Mouse (Mus musculus): ENCODE measurements around the gene Trpm3. TPM values are rescaled to one million over a fixed set of nuclear protein-coding genes. Genes with fewer than 3 reads are reported as not detected.

Trpm3 gene
- total RNA-seq, 2 experiments from 2014 or later: not detected

DNA sequence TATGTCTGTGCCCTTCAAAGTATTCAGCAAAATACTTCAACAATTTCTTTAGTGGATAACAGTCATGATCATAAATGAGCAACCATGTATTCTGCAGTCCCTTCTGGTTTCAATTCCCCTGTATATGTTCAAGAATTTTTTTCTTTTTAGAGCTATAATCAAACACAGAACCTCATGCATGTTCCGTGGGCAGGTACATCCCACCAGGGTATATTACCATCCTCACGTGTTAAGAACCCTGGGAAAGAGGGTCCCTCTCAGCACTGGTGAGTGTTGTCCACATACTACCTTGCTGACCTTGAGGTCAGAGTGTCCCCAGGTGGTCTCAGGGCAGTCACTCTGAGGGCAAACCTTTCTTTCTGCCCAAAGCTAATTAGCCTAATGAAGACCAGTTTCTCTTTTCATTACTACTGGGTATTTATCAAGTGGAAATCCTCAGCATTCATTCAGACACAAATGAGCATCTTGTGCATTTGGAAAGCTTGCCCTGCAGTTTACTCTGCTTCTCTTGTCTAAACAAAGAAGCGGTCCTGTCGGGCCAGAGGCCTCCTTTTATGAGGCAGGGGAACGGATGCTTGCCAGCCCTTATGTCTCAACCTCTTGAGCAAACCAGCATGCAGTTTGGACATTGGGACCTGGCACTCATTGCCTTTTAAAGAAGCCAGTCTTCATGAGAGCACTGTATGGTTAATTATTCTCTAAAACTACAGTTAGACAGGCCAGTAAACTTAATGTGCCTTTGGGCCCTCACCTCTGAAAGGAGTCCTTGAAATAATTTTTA is 562.2 kb downstream of the Trpm3 start:
- no peak for ATAC-seq (replicated peaks; ENCODE audit: low FRiP score, low TSS enrichment, poor library complexity, severe bottlenecking)

DNA sequence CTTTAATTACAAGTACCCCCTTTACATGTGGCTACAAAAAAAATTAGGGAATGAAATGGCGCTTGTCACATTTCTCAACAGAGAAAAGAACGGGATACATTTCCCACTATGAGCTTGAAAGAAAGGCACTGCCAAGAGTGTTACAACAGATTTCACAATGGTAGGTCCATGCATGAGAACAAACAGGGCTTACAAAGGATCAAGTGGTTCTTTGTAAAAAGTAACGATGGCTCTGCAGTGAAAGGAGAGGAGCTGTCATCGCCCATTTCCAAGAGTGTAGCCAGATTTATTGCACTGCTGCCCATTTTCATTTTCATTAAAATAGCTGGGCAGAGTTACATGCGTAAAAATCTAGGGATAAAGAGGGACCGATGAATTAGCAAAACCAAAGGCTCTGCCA is 565.0 kb downstream of the Trpm3 start:
- ATAC-seq (replicated peaks; ENCODE audit: low FRiP score, low TSS enrichment, poor library complexity, severe bottlenecking): no peak

DNA sequence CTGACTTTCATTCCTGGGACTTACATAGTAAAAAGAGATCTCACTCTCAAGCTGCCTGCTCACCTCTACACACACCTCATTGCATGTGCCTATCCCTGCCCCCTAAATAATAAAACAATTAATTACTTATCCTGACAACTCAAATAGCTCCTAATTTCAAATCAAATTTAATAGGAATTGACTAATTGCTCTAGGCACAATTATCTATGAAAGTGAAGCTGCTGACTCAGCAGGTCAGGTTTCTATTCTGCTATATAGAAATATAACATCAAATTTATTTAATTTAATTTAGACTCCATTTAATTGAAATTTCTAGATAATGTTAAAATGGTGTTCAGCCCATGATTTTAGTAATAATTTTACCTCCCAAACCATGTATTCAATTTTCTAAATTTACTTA is 566.6 kb downstream of the Trpm3 start:
- no peak for ATAC-seq (replicated peaks; ENCODE audit: low FRiP score, low TSS enrichment, poor library complexity, severe bottlenecking)

DNA sequence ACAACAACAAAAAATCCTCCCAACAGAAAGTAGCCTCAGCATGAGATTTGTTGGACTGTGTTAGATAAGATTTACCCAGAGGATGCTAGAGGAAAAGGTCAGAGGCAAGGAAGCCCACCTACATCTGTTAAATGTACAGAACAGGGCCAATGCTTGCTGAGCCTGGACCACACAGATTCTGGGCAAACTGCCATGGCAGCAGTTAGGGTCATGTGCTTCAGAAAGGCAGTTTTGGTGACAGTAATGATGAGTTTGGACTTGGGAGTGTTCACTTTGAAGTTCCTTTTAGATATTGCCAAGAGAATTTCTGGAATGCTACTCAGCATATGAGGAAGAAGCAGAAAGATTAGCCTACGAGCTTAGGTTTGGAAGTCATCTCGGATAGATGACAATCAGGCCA is 580.2 kb downstream of the Trpm3 start:
- no peak for ATAC-seq (replicated peaks; ENCODE audit: low FRiP score, low TSS enrichment, poor library complexity, severe bottlenecking)

DNA sequence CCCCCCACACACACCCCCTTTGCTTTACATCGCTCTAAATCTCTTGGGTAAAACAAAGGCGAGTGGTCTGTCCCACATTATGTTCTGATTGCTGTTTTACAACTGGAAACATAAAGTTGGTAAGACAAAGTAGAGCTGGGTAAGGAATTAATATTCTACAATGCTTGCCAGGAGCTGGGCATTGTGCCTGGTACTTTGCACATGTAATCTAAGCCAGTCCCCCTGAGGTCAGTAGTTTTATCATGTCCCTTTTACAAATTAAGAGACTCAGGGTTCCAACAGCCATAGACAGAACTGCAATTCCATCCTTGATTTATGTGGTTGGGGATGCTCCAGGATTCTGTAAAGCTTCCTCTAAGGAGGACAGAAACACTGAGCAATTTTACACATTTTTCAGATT is 591.0 kb downstream of the Trpm3 start:
- no peak for ATAC-seq (replicated peaks; ENCODE audit: low FRiP score, low TSS enrichment, poor library complexity, severe bottlenecking)

DNA sequence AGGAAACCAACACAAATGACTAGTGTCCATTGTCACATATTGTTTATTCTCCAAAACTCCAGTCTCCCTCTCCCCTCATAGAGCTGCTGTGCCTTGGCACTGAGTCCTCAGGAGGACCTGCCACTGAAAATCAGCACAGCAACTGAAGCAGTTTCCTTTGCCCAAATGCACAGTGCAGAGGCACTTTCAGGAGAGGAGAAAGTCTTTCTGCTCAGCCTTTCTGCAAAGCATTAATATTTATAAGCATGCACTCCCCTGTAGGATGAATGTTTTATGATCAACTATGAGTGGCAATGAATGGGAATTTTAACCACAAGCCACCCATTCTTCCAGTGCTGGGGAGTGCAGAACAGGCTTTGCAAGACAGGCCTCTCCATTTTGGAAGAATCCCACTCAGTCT is 592.1 kb downstream of the Trpm3 start:
- ATAC-seq (replicated peaks; ENCODE audit: low FRiP score, low TSS enrichment, poor library complexity, severe bottlenecking): no peak

DNA sequence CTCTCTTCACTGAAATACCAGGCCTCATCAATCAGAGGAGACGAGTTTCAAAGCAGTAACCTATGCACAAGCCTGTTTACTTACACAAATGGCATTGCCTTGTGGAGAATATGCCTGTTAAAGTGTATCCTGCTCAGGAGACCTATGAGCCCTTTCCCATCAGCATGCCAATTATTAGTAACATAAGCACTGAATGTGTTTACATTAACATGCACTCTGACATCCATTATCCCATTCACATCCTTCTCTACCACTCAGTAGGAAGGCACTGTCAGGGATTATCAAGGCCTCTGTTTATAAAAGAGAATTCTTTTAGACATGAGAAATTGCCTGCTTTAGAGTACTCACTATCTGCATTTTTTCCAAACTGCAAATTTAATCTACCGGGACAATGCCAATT is 598.0 kb downstream of the Trpm3 start:
- ATAC-seq (replicated peaks; ENCODE audit: low FRiP score, low TSS enrichment, poor library complexity, severe bottlenecking): no peak

DNA sequence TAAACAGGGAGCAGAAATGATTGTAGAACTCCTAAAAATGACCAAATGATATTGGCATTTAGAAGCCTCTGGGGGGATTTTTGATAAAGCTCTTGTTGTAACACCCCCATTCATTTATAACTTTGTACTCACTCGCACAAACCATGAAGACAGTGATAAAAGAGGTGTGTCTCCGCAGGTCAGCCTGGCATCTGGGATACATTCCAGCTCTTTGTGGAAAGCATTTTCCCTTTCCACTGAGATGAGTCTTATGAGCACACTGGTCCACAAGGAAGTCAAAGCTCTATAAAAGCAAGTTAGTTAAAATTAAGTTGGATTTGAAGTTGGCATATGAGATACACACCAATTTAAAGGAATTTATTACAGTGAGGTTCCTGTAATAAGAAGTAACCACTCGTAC is 600.4 kb downstream of the Trpm3 start:
- ATAC-seq (replicated peaks; ENCODE audit: low FRiP score, low TSS enrichment, poor library complexity, severe bottlenecking): no peak

DNA sequence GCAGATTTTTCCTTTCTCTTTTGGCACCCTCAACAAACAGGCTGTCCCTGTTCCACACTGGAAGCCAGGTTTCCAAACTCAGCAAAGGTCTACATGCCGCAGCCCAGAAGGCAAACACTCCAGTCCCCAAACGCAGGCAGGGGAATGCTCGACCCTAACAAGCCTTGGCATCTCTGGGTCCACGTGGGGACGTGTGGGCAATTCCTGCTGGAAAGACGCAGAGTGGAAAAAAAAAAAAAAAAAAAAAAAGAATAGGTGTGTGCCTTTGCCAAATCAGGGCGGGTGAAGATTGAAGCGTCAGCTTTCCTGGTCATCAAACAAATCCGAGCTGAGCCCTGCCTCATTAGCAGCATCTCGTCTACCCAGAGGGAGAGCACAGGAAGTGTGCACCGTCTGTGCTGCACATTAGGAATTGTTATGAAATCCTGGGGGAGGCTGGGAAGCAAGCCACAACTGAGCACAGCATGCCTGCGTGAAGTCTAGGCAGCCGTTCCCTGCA is 614.5 kb downstream of the Trpm3 start:
- ATAC-seq (replicated peaks; ENCODE audit: low FRiP score, low TSS enrichment, poor library complexity, severe bottlenecking): no peak

DNA sequence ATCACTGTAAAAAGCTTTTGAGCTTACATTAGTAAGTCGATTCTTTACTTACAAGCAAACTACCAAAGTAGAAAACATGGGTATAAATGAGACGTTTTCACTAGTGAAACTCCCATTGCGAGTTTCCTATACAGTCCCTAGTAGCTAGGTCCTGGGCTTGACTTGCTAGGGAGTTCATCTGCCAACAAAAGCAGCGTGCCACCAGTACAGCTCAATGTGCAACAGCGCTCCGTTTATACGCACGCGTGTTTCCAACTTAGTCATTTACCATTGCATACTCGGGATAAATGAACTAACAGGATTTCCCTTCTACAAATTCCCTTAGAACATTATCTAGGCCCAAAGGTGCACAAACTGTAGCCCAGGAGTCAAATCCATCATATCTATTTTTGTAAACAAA is 615.2 kb downstream of the Trpm3 start:
- no peak for ATAC-seq (replicated peaks; ENCODE audit: low FRiP score, low TSS enrichment, poor library complexity, severe bottlenecking)

DNA sequence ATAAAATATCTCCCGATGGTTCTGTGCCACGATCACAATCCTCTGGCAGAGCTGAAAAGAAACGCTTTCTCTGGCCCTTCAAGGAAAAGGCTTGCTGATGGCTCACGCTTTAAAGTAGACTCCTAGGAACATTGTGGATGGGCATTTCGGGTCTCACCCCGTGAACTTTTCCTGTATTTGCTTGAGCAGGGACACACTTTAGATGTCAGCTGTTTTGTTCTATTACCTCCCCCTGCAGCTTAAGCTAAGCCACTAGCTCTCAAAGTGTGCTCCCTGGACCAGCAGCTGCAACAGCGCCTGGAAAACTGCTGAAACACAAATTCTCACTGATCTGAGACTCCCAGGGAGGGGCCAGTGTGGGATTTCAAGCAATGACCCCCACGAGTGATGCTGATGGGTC is 615.7 kb downstream of the Trpm3 start:
- no peak for ATAC-seq (replicated peaks; ENCODE audit: low FRiP score, low TSS enrichment, poor library complexity, severe bottlenecking)

DNA sequence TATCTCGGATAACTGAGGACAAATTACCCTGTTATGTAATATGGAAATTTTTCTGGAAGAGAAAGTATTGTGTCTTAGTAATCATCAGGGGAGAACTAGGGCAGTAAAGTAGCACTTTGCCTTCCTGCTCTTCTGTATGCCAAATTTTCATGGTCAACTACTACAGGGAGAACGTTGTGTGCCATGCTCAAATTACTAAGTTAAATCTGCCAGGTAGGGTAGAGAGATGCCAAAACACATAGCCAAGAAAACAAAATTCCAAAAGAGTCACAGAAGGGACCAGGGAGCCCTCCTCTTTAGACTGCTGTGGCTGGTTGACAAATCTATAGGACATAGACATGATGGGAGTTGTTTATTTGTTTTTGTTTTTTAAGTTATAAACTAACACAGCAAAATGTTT is 619.6 kb downstream of the Trpm3 start:
- no peak for ATAC-seq (replicated peaks; ENCODE audit: low FRiP score, low TSS enrichment, poor library complexity, severe bottlenecking)

DNA sequence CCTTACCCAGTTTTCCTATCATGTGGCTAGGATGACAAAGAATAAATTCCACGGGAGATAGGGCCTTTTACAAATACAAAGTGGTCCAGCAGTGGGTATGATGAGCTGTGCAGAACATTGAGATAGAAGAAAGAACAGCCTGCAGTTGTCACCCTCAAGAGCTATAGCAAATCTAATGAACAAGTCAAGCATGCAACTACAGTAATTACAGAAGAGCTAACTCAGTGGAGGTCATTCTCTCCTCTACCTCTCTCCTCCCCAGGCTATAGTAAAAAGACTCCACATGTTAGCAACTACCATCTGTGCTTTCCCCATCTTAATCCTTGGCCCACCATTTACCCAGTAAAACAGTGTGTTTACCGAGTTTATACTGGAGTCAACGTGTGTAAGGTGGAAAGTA is 629.4 kb downstream of the Trpm3 start:
- ATAC-seq (replicated peaks; ENCODE audit: low FRiP score, low TSS enrichment, poor library complexity, severe bottlenecking): no peak

DNA sequence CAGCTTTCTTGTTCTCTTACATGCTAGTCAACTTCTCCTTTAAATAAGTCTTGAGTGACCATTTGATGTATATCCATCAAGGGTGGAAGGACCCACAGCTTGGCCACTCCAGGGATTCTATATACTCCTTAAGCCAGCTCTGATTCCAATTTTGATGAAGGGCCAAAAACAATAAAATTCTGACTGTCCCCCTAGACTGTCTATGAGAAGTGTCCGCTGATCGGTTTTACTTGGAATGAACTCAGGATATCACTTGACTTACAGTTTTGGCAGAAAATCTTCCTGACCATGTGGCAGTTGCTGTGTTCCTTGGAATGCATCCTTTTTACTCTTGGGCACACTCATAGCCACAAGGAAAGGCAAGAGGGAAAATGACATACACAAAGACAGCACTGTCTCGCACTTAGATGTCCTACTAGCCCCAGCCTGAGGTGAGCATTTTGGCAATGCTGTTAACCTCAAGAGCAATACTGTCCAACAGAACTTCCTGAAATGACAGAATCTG is 636.4 kb downstream of the Trpm3 start:
- no peak for ATAC-seq (replicated peaks; ENCODE audit: low FRiP score, low TSS enrichment, poor library complexity, severe bottlenecking)

DNA sequence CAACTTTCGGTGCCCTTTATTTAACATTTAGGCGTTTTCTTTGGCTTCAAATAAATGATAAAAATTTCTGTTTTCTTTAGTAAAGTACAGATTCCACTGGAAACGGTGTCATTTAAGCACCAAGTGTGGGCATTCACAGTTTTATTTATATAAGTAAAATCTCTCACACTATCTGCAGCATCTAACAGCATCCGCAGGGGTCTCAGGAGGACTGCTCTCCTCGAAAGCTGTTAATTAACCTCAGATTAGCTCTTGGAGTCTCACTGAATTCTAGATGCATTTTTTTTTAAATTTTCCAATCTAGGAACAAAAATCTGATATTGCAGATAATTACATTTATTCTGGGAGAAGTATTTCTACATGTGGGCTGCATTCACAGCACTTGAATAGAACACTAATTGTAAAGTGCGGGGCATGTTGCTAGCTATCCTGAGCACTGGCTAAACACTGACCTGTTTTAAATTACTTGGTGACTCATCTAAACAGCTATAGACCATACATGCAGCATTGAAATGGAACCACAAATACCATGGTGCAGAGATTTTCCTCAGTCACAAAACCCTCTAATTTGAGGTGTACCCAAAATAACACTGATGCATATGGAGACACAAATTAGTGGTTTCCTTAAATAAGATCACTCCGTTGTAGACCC is 641.5 kb downstream of the Trpm3 start:
- no peak for ATAC-seq (replicated peaks; ENCODE audit: low FRiP score, low TSS enrichment, poor library complexity, severe bottlenecking)

DNA sequence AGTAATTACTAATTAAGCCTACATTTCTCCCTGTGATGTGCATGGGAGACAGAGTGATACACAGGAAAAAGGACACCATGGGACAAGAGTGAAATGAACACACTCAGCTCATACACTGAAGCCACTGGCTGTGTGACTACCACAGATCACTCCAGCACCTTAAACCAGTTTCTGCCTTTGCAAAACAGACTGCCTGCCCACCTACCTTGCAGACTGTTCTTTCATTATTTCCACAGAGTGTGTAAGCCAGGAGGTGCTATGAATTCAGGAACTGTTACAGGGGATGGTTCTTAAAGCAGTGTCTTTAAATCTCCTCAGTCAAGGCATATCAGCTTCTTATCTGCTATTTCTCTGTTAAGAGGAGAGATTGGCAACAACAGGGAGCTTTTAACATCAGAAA is 642.7 kb downstream of the Trpm3 start:
- no peak for ATAC-seq (replicated peaks; ENCODE audit: low FRiP score, low TSS enrichment, poor library complexity, severe bottlenecking)

DNA sequence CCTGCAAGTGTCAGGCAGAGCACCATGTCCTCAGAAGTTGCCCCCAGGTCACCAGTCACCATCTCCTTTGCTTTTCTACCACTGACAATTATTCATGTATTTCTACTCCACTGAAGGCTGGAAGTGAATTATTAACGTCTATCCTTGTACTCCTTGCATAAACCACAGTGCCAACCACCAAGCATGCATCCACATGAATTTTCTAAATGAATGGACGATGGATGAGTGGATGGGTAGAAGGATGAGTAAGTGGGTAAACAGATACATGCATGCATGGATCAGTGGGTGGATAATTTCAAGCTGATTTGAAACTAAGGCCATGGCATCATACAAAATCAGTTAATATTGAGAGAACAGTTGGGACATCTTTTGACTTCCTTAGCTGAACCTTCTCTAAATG is 644.9 kb downstream of the Trpm3 start:
- no peak for ATAC-seq (replicated peaks; ENCODE audit: low FRiP score, low TSS enrichment, poor library complexity, severe bottlenecking)

DNA sequence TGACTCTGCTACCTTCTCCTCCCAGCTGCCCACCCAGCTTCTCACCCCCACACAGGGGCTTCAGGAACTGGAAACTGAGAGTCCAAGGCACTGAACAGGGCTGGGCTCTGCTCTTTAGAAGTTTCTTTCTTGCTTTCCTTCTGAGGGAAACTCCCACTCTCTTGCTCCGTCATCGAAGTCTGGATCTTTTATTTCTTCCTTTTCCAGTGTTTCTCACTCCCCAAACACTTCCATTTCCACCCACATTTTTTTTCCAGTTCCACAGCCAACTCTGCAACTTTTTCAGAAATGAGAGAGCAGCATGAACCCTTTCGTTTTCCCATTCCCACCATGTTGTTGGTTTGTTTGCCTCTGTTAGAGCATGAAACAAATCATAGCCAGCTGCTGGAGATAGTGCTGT is 650.9 kb downstream of the Trpm3 start:
- ATAC-seq (replicated peaks; ENCODE audit: low FRiP score, low TSS enrichment, poor library complexity, severe bottlenecking): no peak

DNA sequence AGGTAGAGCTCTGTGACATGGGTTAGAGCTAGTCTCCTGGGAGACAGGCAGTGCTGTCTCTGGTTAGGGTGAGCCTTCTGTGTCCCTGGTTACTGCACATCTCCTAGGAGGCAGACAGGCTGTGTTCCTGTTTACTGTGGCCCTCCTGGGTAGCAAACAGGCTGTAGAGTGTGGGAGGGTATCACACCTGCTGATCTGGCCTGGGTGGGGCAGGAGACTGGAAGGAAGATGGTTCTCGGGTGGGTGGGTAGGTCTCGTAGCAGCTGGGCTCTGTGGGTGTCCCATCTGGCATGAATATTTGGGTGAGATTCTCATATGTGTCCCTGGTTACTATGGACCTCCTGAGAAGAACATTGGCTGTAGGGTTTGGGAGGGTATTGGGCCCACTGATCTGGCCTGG is 658.1 kb downstream of the Trpm3 start:
- ATAC-seq (replicated peaks; ENCODE audit: low FRiP score, low TSS enrichment, poor library complexity, severe bottlenecking): no peak

DNA sequence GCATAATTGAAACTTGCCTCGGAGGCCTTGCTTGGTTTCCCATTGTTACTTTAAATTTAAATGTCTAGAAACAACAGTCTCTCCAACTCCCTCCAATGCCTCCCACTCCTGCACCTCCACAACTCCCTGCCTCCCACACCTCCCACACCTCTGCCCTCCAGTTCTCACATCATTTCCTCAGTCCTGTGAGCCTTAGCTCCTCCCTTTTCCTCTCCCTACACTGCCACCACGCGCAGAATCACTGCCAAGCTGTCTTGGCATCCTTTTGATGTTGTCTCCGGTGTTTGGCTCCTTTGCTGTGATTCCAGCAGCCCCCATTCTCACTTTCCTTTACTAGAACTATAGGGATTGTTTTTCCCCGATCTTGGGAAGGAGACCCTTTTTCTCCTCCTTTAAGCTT is 661.6 kb downstream of the Trpm3 start:
- no peak for ATAC-seq (replicated peaks; ENCODE audit: low FRiP score, low TSS enrichment, poor library complexity, severe bottlenecking)

DNA sequence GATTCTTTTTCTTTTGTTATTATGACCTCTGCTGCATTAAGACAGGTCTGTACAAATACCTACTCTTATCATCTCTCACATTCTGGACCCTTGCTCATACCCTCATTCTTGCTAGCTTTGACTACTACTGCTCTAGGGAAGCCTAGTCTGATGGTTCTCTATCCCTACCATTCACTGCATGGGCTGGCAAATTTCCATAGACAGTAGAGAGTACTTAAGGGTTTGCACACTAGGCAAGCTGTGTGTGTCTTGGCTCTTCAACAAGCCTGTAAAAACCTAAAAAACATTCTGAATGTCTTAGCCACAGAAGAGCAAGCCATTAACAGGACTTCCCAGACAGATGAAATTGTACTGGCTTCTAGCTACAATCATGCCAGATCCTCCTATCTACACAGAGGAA is 664.5 kb downstream of the Trpm3 start:
- ATAC-seq (replicated peaks; ENCODE audit: low FRiP score, low TSS enrichment, poor library complexity, severe bottlenecking): no peak

All from megakaryocyte-erythroid progenitor cell, adult 5-6 weeks (primary cell).